Mouse (Mus musculus) limb, embryonic 14.5 days (tissue): ENCODE measurements around the gene Ccdc65. TPM values are rescaled to one million over a fixed set of nuclear protein-coding genes. Genes with fewer than 3 reads are reported as not detected.

ENCODE experiments used
- ATAC-seq: fragments of 200-750 bp; cut with Nextera tagmentation; 2 replicates; pipeline ENCODE4 v1.8.0; 2017; ENCODE audit warnings: low read depth, moderate number of reproducible peaks, moderate TSS enrichment; ENCODE audit not compliant: low FRiP score
- DNase-seq: peaks from one replicate; pipeline ENCODE4 v3.0.0-alpha.2; 2015; ENCODE audit warnings: low spot score
- H3K27ac ChIP-seq: fragments of 300-500 bp; sonication (generic); replicated peaks from 2 replicates; pipeline ENCODE4 v1.5.1; 2014; ENCODE audit warnings: low read depth, mild to moderate bottlenecking, low read length, moderate library complexity, mixed read lengths
- H3K27me3 ChIP-seq: fragments of 300-500 bp; sonication (generic); 2 replicates; pipeline ENCODE4 v1.6.1; 2014; ENCODE audit warnings: low read length, mixed read lengths; ENCODE audit not compliant: control insufficient read depth, insufficient read depth
- H3K36me3 ChIP-seq: fragments of 300-500 bp; sonication (generic); 2 replicates; pipeline ENCODE4 v1.6.1; 2014; ENCODE audit warnings: mild to moderate bottlenecking, low read length, moderate library complexity, mixed read lengths; ENCODE audit not compliant: control insufficient read depth, insufficient read depth
- H3K4me1 ChIP-seq: fragments of 300-500 bp; sonication (generic); 2 replicates; pipeline ENCODE4 v1.6.1; 2014; ENCODE audit warnings: antibody characterized with exemption, low read length, mixed read lengths; ENCODE audit not compliant: control insufficient read depth, insufficient read depth
- H3K4me2 ChIP-seq: fragments of 300-500 bp; sonication (generic); replicated peaks from 2 replicates; pipeline ENCODE4 v1.6.1; 2014; ENCODE audit warnings: low read depth, mild to moderate bottlenecking, low read length, moderate library complexity; ENCODE audit not compliant: severe bottlenecking
- H3K4me3 ChIP-seq: fragments of 300-500 bp; sonication (generic); replicated peaks from 2 replicates; pipeline ENCODE4 v1.5.1; 2014; ENCODE audit warnings: low read length
- H3K9ac ChIP-seq: fragments of 300-500 bp; sonication (generic); 2 replicates; pipeline ENCODE4 v1.6.1; 2014; ENCODE audit warnings: mild to moderate bottlenecking, low read depth, low read length, moderate library complexity; ENCODE audit not compliant: severe bottlenecking
- H3K9me3 ChIP-seq: fragments of 300-500 bp; sonication (generic); 2 replicates; pipeline ENCODE4 v1.6.1; 2016; ENCODE audit warnings: low read length; ENCODE audit not compliant: control insufficient read depth
- POLR2A ChIP-seq: fragments of 200-500 bp; IDR thresholded peaks from 2 replicates; pipeline ENCODE4 v1.8.0; 2012; ENCODE audit warnings: inconsistent platforms, mild to moderate bottlenecking, moderate library complexity, borderline replicate concordance; ENCODE audit not compliant: insufficient read depth, insufficient read length; ENCODE audit errors: extremely low read depth
- WGBS: fragments of 180-500 bp; shearing (Covaris S2); extraction: QIAGEN DNeasy Blood & Tissue Kit; methylation state at CpG from one replicate; pipeline ENCODE4 v1.1.7; 2014; 5-methylcytosine and 5-hydroxymethylcytosine counted together
- polyA plus RNA-seq, 2 experiments: library from polyadenylated mRNA; depleted of rRNA in 1 of 2; stranded (reverse) in 1 of 2; unstranded in 1 of 2; fragments of >200 nt; fragmentation: Nextera tagmentation in 1 of 2; extraction: Ambion mirVana in 1 of 2; gene quantifications; 2 replicates each; pipeline versions ENCODE4 v1.2.1 to v1.2.3; 2012 to 2014

The Ccdc65 gene
- polyA plus RNA-seq, 2 experiments: 0.48 to 0.87 TPM

- 63% methylated on average over 10 of the region's 10 CpGs for WGBS
- Histone ChIP-seq H3K9me3 (no peaks in the 10 kb centered on the region), H3K36me3 (no peaks in the 10 kb centered on the region), H3K27ac (no peak overlapping the region), H3K9ac (no peak overlapping the region), H3K4me3 (no peak overlapping the region), H3K4me1 (no peaks in the 10 kb centered on the region), H3K27me3 (no peaks in the 10 kb centered on the region), H3K4me2 (no peak overlapping the region)
- TF ChIP-seq POLR2A: no peak
- ATAC-seq (no peak), DNase-seq (no peak)
These were observed 24.8 kb upstream of the Ccdc65 start for GRCm38 (mm10) chr15:98683177-98683576.

- Histone ChIP-seq H3K4me1 (no peaks in the 10 kb centered on the region), H3K4me2 (no peak overlapping the region), H3K27ac (no peak overlapping the region), H3K27me3 (no peaks in the 10 kb centered on the region), H3K9ac (no peak overlapping the region), H3K9me3 (no peaks in the 10 kb centered on the region), H3K36me3 (no peaks in the 10 kb centered on the region), H3K4me3 (no peak overlapping the region)
- TF ChIP-seq POLR2A: no peak
- DNase-seq (no peak), ATAC-seq (no peak)
- 93% methylated on average over 1 of the region's 1 CpGs for WGBS
These were observed 24.3 kb upstream of the Ccdc65 start for GRCm38 (mm10) chr15:98683746-98684145.

GRCm38 (mm10) chr15:98685926-98686325 is 22.1 kb upstream of the Ccdc65 start:
- Histone ChIP-seq H3K4me3 (no peak overlapping the region), H3K9me3 (no peaks in the 10 kb centered on the region), H3K27ac (no peak overlapping the region), H3K27me3 (no peaks in the 10 kb centered on the region), H3K4me2 (no peak overlapping the region), H3K36me3 (no peaks in the 10 kb centered on the region), H3K4me1 (no peaks in the 10 kb centered on the region), H3K9ac (no peak overlapping the region)
- ATAC-seq (no peak), DNase-seq (no peak)
- no peak for TF ChIP-seq POLR2A
- 61% methylated on average over 3 of the region's 3 CpGs for WGBS

GRCm38 (mm10) chr15:98689682-98690081 is 18.3 kb upstream of the Ccdc65 start:
- ATAC-seq (no peak), DNase-seq (no peak)
- TF ChIP-seq POLR2A: no peak
- Histone ChIP-seq H3K4me2 (no peak overlapping the region), H3K9me3 (no peaks in the 10 kb centered on the region), H3K4me3 (no peak overlapping the region), H3K9ac (no peak overlapping the region), H3K36me3 (no peaks in the 10 kb centered on the region), H3K27me3 (no peaks in the 10 kb centered on the region), H3K4me1 (peaks cover 6% of the 10 kb centered on the region; the same call in 1 of the 2 replicates), H3K27ac (no peak overlapping the region)
- 88% methylated on average over 2 of the region's 2 CpGs for WGBS

GRCm38 (mm10) chr15:98691486-98692147 is 16.4 kb upstream of the Ccdc65 start:
- Histone ChIP-seq H3K4me2 (no peak overlapping the region), H3K9me3 (no peaks in the 10 kb centered on the region), H3K36me3 (no peaks in the 10 kb centered on the region), H3K27ac (no peak overlapping the region), H3K4me1 (peaks cover 6% of the 10 kb centered on the region; the same call in 1 of the 2 replicates), H3K9ac (no peak overlapping the region), H3K4me3 (no peak overlapping the region), H3K27me3 (no peaks in the 10 kb centered on the region)
- no peak for ATAC-seq
- no peak for TF ChIP-seq POLR2A
- WGBS: 57% methylated on average over 7 of the region's 7 CpGs
- no peak for DNase-seq

- H3K4me2 ChIP-seq: no peak overlapping the region
- WGBS: 37% methylated on average over 11 of the region's 11 CpGs
- no peaks in the 10 kb centered on the region for H3K36me3 ChIP-seq
- no peak for TF ChIP-seq POLR2A
- no peaks in the 10 kb centered on the region for H3K27me3 ChIP-seq
- 0 out of 2 replicates have a peak overlapping the region, but pooled peaks have one; percentile 16 for H3K27ac ChIP-seq
- H3K4me3 ChIP-seq: no peak overlapping the region
- ATAC-seq: 0 out of 2 replicates have a peak, but pooled peaks have one; percentile 47
- H3K9me3 ChIP-seq: no peaks in the 10 kb centered on the region
- no peak overlapping the region for H3K9ac ChIP-seq
- peaks cover 6% of the 10 kb centered on the region; the same call in 1 of the 2 replicates for H3K4me1 ChIP-seq
- peak; percentile 60 for DNase-seq
These were observed 15.8 kb upstream of the Ccdc65 start for GRCm38 (mm10) chr15:98692171-98692715.
